Mouse (Mus musculus) kidney, embryonic 16.5 days (tissue): ENCODE data around the gene Olfr1370. TPM values are rescaled to one million over a fixed set of nuclear protein-coding genes. Genes with fewer than 3 reads are reported as not detected.

Source experiments
- ATAC-seq: fragments of 200-750 bp; cut with Nextera tagmentation; 2 replicates; pipeline ENCODE4 v1.8.0; 2017; ENCODE audit warnings: moderate TSS enrichment; ENCODE audit not compliant: low FRiP score, low TSS enrichment
- H3K27ac ChIP-seq: fragments of 300-500 bp; sonication (generic); 2 replicates; pipeline ENCODE4 v1.5.1; 2014; ENCODE audit warnings: low read length
- H3K27me3 ChIP-seq: fragments of 300-500 bp; sonication (generic); 2 replicates; pipeline ENCODE4 v1.6.1; 2014; ENCODE audit warnings: low read length, control low read depth, mixed read lengths; ENCODE audit not compliant: insufficient read depth
- H3K36me3 ChIP-seq: fragments of 300-500 bp; sonication (generic); 2 replicates; pipeline ENCODE4 v1.6.1; 2014; ENCODE audit warnings: low read length, control low read depth, mixed read lengths; ENCODE audit not compliant: insufficient read depth
- H3K4me1 ChIP-seq: fragments of 300-500 bp; sonication (generic); 2 replicates; pipeline ENCODE4 v1.6.1; 2014; ENCODE audit warnings: low read length, control low read depth, mixed read lengths; ENCODE audit not compliant: insufficient read depth
- H3K4me2 ChIP-seq: fragments of 300-500 bp; sonication (generic); replicated peaks from 2 replicates; pipeline ENCODE4 v1.6.1; 2014; ENCODE audit warnings: low read depth, low read length
- H3K4me3 ChIP-seq: fragments of 300-500 bp; sonication (generic); 2 replicates; pipeline ENCODE4 v1.5.1; 2014; ENCODE audit warnings: mild to moderate bottlenecking, low read length
- H3K9ac ChIP-seq: fragments of 300-500 bp; sonication (generic); replicated peaks from 2 replicates; pipeline ENCODE4 v1.6.1; 2014; ENCODE audit warnings: low read length
- H3K9me3 ChIP-seq: fragments of 300-500 bp; sonication (generic); 2 replicates; pipeline ENCODE4 v1.6.1; 2016; ENCODE audit warnings: low read length, control low read depth
- WGBS: fragments of 180-500 bp; shearing (Covaris S2); extraction: QIAGEN DNeasy Blood & Tissue Kit; methylation state at CpG from one replicate; pipeline ENCODE4 v1.1.7; 2014; 5-methylcytosine and 5-hydroxymethylcytosine counted together
- polyA plus RNA-seq: library from polyadenylated mRNA; unstranded; fragments of >200 nt; fragmentation: Nextera tagmentation; extraction: Ambion mirVana; gene quantifications from 2 replicates; pipeline ENCODE4 v1.2.1, GENCODE M21; 2015

Olfr1370 gene
- polyA plus RNA-seq, 1 experiment from 2014 or later = not detected

GRCm38 (mm10) chr13:21035011-21035410 lies 39.7 kb downstream of the Olfr1370 start:
- ATAC-seq = no peak
- 77% methylated on average over 3 of the region's 3 CpGs for WGBS
- no peak overlapping the region for H3K4me2 ChIP-seq

GRCm38 (mm10) chr13:21033176-21033575 lies 41.6 kb downstream of the Olfr1370 start:
- Histone ChIP-seq H3K4me2 (no peak overlapping the region), H3K36me3 (no peaks in the 10 kb centered on the region), H3K4me1 (no peaks in the 10 kb centered on the region), H3K9ac (no peak overlapping the region), H3K27ac (no peak overlapping the region), H3K9me3 (no peaks in the 10 kb centered on the region), H3K27me3 (no peaks in the 10 kb centered on the region), H3K4me3 (no peak overlapping the region)
- no peak for ATAC-seq
- 67% methylated on average over 3 of the region's 3 CpGs for WGBS

More at GRCm38 (mm10) chr13:21035011-21035410, 39.7 kb downstream of the Olfr1370 start:
- H3K4me1 ChIP-seq = no peaks in the 10 kb centered on the region
- H3K27me3 ChIP-seq = no peaks in the 10 kb centered on the region
- H3K4me3 ChIP-seq = no peak overlapping the region
- H3K9me3 ChIP-seq = no peaks in the 10 kb centered on the region
- H3K9ac ChIP-seq = no peak overlapping the region
- no peaks in the 10 kb centered on the region for H3K36me3 ChIP-seq
- no peak overlapping the region for H3K27ac ChIP-seq

- Histone ChIP-seq H3K4me2 (no peak overlapping the region), H3K36me3 (no peaks in the 10 kb centered on the region), H3K27ac (no peak overlapping the region), H3K4me1 (no peaks in the 10 kb centered on the region), H3K27me3 (no peaks in the 10 kb centered on the region), H3K9ac (no peak overlapping the region), H3K9me3 (no peaks in the 10 kb centered on the region), H3K4me3 (no peak overlapping the region)
- 75% methylated on average over 5 of the region's 5 CpGs for WGBS
- no peak for ATAC-seq
Measured at GRCm38 (mm10) chr13:21024831-21025230, 49.9 kb downstream of the Olfr1370 start.

Other genes starting within 250 kb of the Olfr1370 start
- gene Olfr1369-ps1, start 36.5 kb upstream of the Olfr1370 start, polyA plus RNA-seq = 0.05 TPM in 1 of 2 replicates, not detected in the other
- not detected in 2 replicates for gene Olfr263, start 54.7 kb upstream of the Olfr1370 start, polyA plus RNA-seq
- not detected in 2 replicates for gene Olfr1368, start 70.9 kb upstream of the Olfr1370 start, polyA plus RNA-seq
- 130 and 131 TPM in 2 replicates for gene Trim27, start 104.5 kb upstream of the Olfr1370 start, polyA plus RNA-seq
- gene Gpx5, start 217.8 kb upstream of the Olfr1370 start, polyA plus RNA-seq = not detected in 2 replicates
- 10.7 and 11.8 TPM in 2 replicates for gene Gpx6, start 237.2 kb upstream of the Olfr1370 start, polyA plus RNA-seq